Mouse (Mus musculus) brain, embryonic 14.5 days (tissue): ENCODE data around the gene Vapa. TPM values are rescaled to one million over a fixed set of nuclear protein-coding genes. Genes with fewer than 3 reads are reported as not detected.

Experiments
- DNase-seq: peaks from one replicate; pipeline ENCODE4 v3.0.0-alpha.2; 2011; ENCODE audit warnings: low read depth
- CTCF ChIP-seq: fragments of 200-500 bp; IDR thresholded peaks from 2 replicates; pipeline ENCODE4 v1.5.1; 2012; ENCODE audit warnings: inconsistent platforms, mild to moderate bottlenecking, moderate library complexity, borderline replicate concordance; ENCODE audit not compliant: insufficient read depth, insufficient read length; ENCODE audit errors: extremely low read depth
- POLR2A ChIP-seq: fragments of 200-500 bp; IDR thresholded peaks from 2 replicates; pipeline ENCODE4 v1.6.1; 2012; ENCODE audit warnings: mild to moderate bottlenecking, inconsistent platforms, borderline replicate concordance; ENCODE audit not compliant: poor library complexity, insufficient read depth, insufficient read length, severe bottlenecking; ENCODE audit errors: extremely low read depth
- polyA plus RNA-seq: library from polyadenylated mRNA; depleted of rRNA; stranded (reverse); fragments of >200 nt; gene quantifications from 2 replicates; pipeline ENCODE4 v1.2.3, GENCODE M21; 2012

Vapa gene
- polyA plus RNA-seq, 1 experiment = 76.7 TPM

DNA sequence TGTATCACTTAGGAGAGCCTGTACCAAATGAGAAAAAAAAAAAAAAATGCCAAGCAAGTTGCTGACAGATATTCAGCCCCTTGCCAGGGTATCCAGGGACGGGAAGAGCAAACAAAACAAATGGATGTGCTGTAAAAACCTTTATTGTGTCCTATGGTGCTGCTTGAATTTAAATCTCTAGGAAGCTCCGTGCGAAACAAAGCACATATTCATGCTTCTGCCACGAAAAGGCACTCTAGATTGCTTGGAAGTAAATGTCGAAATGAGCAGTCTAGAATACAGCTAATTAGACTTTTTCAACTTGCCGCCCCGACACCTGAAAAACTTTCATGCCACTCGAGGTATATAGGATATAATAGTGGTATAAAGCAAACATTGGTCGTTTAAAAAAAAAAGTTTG is 1.1 kb upstream of the Vapa start:
- no peak for DNase-seq
- TF ChIP-seq CTCF (no peak), POLR2A (no peak)

DNA sequence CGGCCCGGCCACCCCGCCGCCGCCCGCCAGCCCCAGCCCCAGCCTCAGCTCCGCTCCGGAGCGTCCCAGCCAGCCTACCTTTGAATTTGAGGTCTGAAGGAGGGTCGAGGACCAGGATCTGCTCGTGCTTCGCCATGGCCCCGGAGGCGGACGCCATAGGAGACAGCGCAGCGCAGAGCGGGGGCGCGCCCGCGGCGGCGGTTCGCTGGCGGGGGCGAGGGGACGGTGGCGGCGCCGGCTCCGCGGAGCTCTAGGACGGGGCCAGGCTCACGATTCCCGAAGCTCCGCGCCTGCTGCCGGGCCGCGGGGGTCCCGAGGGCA is 253 bp downstream of the Vapa start:
- no peak for DNase-seq
- TF ChIP-seq POLR2A (no peak), CTCF (no peak)

DNA sequence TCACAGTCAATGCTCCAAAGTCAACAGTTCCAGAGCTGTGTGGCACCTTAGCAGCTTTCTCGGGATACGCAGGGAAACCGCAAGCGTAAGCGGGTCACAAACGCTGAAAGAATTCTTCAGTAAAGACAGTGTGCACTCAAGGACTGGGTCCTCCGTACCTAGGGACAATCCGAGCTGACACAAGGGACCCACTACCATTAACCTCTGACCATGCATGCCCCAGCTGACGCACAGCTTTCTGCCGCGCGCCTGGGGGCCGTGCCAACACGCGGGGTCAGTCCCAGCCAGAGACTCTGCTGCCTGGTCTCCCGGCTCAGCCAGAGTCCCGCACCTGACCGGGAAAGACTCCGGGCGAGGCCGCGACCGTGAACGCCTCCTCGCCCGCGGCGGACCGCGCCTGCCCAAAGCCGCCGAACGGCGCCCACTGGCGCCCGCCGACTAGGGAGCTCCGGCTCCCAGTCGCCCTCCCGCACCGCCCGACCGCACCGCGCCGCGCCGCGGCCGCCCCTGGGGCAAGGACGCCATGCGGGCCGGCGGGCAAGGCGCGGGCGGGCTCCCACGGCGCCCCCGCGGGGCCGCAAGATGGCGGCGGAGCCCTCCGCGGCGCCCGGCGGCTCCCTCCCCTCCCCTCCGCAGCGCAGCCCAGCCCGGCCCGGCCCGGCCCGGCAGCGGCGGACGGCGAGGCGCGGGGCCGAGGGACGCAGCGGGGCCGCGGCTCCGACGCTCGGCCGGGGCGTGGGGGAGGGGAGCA is 789 bp downstream of the Vapa start:
- TF ChIP-seq CTCF = no peak
- TF ChIP-seq POLR2A = no peak
- peak; percentile 49 for DNase-seq

DNA sequence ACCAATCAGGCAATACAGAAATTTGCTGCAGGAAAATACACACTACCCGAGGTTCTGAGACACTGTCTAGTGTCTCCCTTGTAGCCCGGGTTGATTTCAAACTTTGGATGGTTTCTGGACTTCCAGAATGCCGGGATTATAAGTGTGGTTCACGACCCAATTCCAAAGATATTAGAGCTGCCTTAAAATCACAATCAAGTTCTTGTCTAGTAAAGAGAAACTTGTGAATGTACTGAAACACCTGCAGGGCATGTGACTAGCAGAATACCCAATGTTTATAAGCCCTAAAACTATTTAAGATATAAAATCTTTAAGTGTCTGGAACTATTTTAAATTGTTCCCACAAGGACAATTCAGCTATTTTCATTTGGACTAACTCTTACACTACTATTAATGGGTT is 1.6 kb downstream of the Vapa start:
- peak; percentile 16 for DNase-seq
- TF ChIP-seq POLR2A (no peak), CTCF (no peak)

DNA sequence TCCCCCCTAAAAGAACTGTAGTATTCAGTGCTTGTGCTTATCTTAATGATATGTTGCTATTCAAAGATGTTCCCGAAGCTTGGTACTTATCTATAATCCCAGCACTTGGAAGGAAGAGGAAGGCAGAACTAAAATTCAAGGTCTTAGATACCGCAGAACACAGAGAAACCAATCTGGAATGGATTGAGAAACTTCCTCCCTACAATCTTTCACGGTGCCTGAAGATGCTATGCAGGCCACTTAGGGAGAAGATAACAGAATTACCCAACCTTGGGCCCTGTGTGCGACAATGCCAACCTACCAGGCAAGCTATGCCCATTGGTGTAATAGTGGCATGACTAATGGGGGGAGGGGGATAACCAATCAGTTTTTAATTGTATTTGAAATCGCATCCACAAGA is 4.6 kb downstream of the Vapa start:
- DNase-seq = no peak
- TF ChIP-seq CTCF (no peak), POLR2A (no peak)

DNA sequence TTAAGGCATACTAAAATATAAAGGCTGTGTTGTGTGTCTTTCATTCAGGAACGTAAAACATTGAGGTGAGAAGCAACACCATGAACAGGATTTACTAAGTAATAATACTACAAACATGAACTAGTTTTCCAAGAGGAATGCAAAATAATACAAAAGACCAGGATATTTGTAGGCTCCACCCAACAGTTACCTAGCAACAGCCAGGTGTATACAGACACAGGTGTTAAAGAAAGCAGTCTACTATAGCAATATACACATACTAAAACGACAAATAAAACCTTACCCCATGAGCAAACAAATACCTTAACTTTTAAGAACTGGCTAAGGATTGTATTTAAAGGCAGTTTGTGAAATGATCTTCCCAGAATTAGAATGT is 5.1 kb downstream of the Vapa start:
- TF ChIP-seq CTCF (no peak), POLR2A (no peak)
- DNase-seq = no peak

DNA sequence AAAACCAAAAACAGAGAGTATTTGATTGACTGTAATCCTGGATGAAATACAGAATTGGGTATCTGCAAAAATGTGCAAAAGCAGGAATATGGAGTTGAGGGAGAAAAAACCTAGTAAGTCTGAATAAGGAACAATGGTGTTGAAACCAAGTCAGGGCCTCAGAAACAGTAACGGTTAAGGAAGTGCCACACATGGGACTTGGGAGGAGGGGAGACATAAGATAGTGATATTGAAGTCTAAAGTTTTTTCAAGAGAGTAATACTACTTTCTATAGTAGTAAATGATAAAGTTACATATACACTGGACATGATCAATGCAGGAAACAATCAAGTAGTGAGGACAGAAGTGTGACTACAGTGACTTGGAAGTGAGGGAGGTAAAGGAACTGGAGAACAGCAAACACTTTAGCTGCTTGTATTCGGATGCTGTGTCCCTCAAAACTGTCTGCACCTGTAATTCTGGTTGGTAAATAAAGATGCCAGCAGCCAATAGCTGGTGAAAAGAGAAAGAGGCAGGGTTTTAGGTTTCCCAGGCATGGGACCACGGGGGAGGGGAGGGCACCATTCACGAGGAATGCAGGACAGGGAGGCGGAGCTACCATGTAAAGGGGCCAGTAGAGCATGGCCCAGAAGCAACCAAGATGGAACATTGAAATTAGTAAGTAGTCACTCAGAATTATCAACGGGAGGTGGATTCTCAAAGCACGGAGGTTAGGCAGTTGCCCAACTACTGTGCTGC is 5.6 kb downstream of the Vapa start:
- DNase-seq = no peak
- TF ChIP-seq CTCF (no peak), POLR2A (no peak)

DNA sequence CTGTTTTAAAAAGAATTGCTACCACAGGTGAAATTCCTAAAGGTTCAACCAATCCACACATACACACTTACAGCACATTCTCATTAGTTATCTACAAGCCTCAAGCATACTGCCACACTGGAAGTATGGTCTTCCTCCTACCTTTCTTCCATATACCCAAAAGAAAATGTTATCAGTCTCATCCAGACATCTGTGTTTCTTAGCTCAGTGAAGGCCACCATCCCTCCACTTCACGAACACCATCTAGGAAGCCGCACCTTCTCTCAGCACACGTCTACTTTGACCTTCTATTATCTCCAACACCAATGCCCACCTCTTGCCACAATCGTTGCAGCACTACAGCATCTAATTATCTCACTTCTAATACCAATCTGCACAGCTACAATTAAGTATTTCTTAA is 7.3 kb downstream of the Vapa start:
- no peak for DNase-seq
- TF ChIP-seq POLR2A = no peak
- no peak for TF ChIP-seq CTCF

DNA sequence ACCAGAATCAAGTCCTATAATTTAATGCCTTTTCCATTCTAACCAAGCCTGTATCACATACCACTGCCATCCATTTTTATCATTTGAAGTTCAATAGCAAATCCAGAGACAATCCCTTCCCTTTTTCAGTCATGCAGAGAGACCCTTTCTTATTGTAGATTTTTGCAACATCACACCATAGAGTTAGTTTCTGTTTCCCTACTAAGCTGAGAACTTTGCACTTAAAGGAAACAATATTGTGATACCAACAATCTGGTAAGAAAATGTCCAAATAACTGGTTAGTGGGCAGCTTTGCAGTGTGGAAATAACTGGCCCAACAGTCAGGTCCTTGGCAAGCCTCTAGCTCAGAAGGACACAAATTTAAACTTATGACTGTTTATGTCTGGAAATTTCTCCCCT is 8.5 kb downstream of the Vapa start:
- no peak for DNase-seq
- TF ChIP-seq POLR2A (no peak), CTCF (no peak)

DNA sequence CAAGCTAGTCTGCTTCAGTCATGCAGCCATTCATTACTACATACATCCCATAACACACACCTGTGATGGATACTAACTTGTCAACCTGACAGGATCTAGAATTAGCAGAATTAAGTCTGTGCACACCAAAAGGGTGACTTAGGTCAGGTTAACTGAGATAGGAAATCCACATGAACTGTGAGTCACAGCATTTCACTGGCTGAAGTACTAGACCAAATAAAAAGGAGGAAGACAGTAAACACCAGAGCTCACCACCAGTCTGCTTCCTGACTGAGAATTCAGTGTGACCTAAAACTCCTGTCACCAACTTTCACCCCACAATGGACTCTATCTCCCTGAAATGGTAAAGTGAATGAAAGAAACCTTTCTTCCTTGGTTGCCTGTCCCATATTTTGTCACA is 9.0 kb downstream of the Vapa start:
- DNase-seq = no peak
- no peak for TF ChIP-seq POLR2A
- no peak for TF ChIP-seq CTCF

DNA sequence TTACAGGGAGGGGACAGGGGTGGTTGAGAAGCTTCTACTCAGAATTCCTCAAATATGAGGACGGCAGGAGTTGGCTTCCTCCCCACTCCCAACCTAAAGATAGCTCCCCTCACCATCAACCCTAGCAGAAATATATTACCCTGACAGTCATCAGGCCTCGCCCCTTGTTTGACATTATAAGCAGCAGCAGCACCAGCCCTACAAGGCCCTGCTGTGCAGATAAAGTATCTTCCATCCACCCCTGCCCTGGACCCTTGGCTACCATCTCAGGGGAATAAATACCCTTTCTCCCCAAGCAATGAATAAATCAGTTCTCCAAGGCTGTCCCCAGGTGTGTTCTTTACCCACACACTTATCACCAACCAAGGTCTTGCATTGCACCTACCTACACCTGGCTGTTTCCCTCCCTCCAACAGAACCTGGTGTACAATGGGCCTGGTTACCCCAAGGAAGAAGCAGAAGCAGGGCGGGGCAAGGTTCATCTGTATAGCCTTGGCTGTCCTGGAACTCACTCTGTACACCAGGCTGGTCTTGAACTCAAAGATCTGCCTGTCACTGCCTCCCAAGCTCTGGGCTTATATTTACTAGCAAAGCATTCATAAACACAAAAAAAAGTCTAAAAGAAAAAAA is 15.4 kb downstream of the Vapa start:
- no peak for TF ChIP-seq POLR2A
- TF ChIP-seq CTCF = no peak
- DNase-seq = no peak

DNA sequence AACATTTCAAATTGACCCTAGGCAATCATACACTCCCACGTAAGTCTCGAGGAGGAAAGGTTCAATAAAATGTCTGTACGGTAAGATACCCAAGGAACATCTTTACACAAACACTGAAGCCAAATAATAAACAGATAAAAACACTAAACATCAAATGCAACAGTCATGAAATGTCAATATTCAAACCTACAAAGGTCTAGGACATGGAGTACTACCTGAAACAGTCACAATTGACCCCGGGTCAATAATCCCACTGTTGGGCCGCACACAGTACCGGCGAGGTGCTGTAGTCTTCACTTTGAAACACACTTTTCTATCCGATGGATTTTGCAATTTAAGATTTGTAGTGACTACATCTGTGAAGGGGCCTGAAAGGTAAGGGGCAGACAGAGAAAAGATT is 18.7 kb downstream of the Vapa start:
- TF ChIP-seq POLR2A (no peak), CTCF (no peak)
- no peak for DNase-seq

DNA sequence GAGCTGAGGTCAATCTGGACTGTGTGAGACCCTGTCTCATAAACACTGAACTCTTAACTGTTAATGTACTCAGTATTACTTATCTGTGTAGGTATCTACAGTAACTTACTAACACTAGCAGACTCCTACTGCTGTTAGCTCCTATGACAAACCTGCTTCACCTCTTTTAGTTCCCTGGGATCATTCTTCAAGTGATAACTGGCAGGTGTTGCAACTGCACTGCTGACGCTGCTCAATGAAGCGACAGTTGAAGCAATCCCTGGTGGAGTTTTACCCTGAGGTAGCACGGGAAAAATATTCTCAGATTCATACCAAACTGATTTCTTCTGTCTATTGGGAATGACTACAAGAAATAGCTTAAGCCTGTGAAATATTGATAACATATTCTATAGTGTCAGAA is 26.5 kb downstream of the Vapa start:
- DNase-seq = no peak
- TF ChIP-seq POLR2A (no peak), CTCF (no peak)
